Mouse (Mus musculus) cortical plate, adult 2 months (tissue): ENCODE data around the gene Rere.

Experiments used
- CTCF ChIP-seq: fragments of 200-500 bp; IDR thresholded peaks from 2 replicates; pipeline ENCODE4 v1.5.1; 2011; ENCODE audit warnings: mild to moderate bottlenecking, control low read depth, low read length; ENCODE audit not compliant: insufficient read depth; ENCODE audit errors: extremely low read depth
- POLR2A ChIP-seq: fragments of 200-500 bp; IDR thresholded peaks from 2 replicates; pipeline ENCODE4 v1.6.1; 2011; ENCODE audit warnings: mild to moderate bottlenecking, low read length, control low read depth; ENCODE audit not compliant: insufficient read depth; ENCODE audit errors: extremely low read depth

GRCm38 (mm10) chr4:150236031-150236430 is 45.4 kb upstream of the Rere start:
- TF ChIP-seq POLR2A (no peak), CTCF (no peak)
